Mouse (Mus musculus) spleen, embryonic (tissue): ENCODE measurements at regions not wholly inside any gene's neighbourhood (a gene's known extent, or its start where the extent isn't known, plus 50 kb on each side); places are given as distances from the start of the nearest gene placed in this dataset.

Experiments used
- CTCF ChIA-PET: fragments of 350-600 bp; sonication (Branson Sonifier 250); formaldehyde crosslinking; loops from one replicate; lab custom pipeline; 2022; lab: Charles Lee

DNA sequence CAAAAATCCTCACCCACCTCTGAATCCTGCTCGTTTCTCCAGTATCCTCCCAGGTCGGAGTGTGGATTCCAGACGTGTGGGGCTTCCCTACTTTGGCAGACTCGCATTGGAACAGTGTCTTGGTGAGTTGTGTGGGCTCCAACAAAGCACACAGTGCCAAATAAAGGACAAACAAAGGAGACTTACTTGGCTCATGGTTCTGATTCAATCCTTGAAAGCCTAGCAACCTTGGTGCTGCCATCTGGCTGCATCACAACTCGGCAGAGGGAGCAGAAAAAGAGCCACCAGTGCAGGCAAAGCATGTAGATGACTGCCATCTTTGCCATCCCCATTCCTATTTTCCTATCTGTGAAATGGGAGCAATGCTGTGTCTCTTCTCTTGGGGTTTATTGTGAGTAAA, 64.0 kb downstream of the Il9r start:
- CTCF ChIA-PET = no interaction called here

DNA sequence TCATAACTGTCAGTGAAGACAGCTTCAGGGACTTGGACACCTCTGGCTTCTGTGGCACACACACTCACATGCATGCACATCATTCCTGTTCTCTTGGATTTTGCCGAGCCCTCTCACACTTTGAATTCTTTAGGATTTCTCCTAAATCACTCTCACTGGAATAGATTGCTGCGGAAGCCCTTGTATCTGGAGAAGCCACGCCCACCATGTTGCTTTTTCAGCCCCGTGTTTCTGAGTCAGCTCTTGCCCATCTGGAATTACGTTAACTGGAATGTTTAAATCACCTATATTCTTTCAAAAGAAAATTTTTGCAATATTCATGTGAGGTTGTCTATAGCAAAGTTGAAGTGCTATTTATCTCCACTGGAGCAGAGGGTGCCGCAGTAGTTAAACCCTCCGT, 66.1 kb downstream of the Il9r start:
- CTCF ChIA-PET = no interaction called here

DNA sequence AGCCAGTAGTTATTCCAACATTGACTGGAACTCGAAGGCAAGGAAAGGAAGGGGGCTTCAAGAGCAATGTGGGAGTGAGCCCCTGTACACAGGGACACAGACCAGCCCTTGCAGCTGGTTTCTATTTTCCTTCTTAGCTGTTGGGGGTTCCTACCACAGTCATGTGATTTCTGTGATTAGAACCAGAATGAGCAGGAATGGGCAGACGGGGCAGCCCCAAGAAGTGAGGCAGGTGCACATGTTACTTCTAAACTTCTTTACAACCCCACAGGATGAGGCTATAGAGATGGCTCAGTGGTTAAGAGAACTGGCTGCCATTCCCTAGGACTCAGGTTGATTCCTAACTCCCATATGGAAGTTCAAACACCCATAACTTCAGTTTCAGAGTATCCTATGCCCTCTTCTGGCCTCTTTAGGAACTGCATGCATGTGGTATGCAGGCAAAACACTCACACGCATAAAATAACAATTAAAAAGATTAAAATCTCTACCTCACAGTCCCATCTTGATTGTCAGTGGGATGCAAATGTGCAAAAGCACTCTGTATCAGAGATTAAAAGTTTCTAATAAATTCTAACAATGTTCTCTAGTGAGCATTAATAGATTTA, 68.0 kb downstream of the Il9r start:
- CTCF ChIA-PET = interaction anchor here (0.7 kb wide), 1 partner anchor 262 kb away, joined by 6 read pairs; no protein-coding TSS in a partner anchor

DNA sequence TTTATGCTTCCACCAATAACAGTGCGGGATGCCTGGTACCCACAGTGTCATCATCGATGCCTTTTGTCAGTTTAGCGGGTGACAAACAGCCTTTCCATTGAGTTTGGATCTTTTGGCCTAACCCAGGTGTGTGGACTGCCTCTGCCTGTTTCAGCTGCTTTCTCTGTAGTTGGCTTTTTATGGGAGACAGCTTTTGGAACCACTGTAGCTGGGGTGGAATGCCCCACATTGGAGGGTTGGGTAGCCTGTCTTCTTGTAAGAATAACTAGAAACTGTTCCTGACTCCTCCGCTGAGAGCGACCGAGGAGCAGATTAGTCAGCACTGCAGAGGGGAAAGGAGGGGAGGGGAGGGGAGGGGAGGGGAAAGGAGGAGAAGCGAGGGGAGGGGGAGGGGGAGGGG, 71.5 kb downstream of the Il9r start:
- CTCF ChIA-PET = no interaction called here

DNA sequence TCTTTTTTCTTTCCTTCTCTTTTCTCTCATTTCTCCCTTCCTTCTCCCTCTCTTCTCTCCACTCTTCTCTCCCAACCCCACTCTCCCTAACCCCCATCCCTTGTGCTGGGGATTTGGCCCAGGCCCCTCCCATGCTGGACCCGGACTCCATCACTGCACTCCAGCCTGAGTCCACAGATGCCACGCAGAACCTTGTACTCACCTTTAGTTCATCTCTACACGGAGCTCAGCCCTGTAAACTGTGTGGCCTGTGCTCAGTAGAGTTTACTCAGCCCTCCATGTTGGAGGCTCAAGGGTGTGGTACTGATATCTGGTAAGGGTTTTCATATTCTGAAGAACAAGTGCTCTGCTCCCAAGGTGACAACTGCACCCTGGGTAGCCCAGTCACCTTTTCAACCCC, 72.1 kb downstream of the Il9r start:
- CTCF ChIA-PET = interaction anchor here (0.7 kb wide), 1 partner anchor 1957 kb away, joined by 7 read pairs; no protein-coding TSS in a partner anchor

DNA sequence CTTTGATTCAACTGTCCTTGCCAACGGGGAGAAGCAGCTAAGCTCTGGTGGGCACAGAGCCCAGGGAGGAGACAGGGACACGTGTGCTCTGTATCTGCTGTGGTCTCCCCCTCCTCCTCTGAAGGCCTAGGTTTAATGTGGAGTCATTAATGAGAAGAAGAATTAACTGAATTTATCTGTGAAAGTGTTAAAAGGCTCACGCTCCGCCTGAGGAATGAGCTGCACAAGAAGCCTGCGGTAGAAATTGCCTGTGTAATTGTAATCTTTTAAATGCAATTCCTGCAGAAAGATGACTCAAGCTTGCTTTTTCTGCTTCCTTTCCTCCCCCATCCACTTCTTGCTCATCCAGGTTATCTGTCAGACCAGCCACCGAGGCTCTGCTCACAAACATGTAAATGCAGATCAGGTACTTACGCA, 72.7 kb downstream of the Il9r start:
- CTCF ChIA-PET = interaction anchor here (0.7 kb wide), 2 partner anchors 416 to 1956 kb away, joined by 7 to 9 read pairs; no protein-coding TSS in a partner anchor

DNA sequence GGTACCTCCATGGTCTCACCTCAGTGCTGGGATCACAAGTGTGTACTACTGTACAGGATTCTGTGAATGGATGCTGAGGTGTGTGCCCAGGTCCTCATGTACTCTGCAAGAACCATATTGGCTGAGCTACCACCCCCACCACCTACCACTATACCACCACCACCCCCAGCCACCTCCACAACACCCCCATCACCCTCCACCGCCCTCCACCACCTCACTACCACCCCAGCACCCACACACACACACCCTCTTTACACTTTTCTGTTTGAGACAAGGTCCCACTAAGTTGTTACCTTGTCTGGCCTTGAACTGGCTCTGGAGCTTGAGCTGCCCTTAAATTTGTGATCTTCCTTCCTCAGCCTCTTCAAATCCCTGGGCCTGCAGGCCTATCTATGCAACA, 73.3 kb downstream of the Il9r start:
- CTCF ChIA-PET = interaction anchor here (0.7 kb wide), 1 partner anchor 416 kb away, joined by 9 read pairs; no protein-coding TSS in a partner anchor

DNA sequence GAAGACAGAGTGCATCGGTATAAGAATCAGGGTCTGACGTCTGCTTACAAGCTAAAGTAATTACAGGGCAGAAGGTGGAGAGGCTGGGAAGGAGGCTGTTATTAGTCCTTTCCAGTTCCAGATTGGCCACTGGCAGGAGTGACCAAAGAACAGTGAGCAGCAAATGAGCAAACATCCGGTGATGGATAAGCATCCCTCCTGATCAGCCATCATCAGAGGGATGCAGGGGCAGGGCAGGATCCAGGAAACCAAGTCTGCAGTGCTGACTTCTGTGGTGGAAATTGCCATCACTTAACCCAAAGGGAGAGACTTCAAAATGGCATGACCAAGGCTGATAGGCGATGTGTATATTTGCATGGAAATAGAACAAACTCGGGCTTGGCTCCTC, 73.8 kb downstream of the Il9r start:
- CTCF ChIA-PET = no interaction called here

DNA sequence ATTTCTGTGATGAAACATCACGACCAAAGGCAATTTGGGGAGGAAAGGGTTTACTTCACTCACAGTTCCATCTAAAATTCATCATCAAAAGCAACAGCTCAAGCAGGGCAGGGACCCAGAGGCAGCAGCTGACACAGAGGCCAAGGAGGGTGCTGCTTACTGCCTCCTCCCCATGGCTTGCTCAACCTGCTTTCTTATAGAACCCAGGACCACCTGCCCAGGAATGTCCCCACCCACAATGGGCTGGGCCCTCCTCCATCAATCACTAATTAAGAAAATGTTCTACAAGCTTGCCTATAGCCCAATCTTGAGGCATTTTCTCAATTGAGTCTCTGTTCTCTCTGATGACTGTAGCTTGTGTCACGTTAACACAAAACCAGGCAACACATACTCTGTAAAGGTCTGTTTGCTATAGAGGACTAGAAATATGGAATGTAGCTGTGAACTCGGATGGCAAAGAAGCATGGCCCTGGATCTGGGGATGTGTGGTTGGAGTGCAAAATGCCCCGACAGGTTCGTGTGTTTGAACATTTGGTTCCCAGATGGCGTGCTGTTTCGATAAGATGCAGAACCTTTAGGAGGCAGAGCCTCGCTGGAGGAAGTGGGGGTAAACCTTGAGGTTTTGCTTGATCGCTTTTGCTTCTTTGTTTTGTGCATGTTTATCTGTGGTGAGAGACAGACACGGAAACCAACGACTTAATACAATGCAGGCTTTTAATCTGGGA, 74.3 kb downstream of the Il9r start:
- CTCF ChIA-PET = no interaction called here

DNA sequence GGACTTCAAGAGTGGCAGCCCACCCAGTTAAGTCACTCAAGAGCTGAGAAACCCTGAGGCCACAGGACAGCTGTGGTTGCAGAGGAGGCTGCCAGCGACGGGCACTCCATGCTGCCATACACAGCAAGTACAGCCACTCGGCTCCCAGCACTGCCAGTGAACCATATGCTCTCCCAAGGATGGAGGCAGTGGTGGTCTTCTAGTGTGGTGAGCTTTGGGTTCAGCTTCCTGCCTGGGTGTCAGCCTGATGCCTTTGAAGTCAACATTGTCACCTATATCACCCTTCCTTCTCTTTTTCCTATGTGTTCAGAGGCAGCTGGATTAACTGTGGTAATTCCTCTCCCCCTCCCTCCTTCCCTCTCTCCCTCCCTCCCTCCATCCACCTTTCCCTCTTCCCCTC, 79.5 kb downstream of the Il9r start:
- CTCF ChIA-PET = no interaction called here

DNA sequence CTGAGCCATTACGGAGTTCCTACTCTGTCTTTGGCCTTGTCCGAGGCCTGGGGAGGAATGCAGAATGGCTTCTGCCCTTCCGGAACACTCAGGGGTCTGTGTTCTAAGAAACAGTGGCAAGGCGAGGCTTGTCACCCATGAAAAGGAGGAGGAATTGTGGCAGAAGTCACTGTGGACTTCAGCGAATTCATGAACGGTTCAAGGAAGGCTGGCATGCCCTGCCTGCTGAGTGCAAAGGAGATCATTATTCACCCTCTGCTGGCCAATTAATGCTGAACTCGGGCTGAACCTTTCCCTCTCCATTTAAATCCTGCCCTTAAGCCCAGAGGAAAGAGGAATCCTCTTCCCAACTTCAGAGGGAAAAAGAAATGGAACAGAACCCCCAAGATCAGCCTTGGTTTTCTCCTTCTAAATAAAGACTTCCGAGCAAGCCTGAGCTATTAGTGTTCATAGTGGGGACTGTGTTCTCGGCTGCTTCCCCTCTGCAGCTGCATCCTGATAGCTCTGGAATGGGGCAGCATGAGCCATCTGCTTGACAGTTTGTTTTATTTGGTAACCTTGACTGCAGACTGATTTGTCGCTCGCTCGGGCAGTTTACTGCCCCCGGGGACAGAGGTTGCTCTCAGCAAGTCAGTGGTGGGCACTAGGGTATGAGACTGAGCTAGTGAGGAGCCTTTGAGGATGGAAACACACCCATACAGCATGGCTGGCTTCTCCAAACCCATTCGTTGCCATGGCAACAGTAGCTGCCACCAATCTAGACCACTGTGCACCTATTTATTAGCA, 81.0 kb downstream of the Il9r start:
- CTCF ChIA-PET = no interaction called here

DNA sequence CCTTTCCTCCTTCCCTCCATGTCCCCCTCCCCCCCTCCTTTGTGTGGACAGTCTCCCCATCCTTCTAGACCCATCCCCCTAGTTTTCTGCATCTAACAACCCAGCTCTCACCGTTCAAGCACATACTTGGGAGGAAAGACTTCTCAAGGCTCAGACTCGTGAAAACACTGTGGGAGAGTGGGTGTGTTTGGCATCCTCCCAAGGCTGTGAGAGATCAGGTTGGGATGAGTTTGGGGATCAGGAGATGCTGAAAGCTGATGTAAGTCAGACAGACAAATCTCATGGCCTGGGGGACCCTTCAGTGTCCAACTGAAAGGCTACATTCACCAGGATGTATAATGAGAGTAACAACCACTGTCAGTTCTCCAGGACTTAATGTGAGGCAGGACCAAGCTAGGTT, 82.1 kb downstream of the Il9r start:
- CTCF ChIA-PET = no interaction called here

DNA sequence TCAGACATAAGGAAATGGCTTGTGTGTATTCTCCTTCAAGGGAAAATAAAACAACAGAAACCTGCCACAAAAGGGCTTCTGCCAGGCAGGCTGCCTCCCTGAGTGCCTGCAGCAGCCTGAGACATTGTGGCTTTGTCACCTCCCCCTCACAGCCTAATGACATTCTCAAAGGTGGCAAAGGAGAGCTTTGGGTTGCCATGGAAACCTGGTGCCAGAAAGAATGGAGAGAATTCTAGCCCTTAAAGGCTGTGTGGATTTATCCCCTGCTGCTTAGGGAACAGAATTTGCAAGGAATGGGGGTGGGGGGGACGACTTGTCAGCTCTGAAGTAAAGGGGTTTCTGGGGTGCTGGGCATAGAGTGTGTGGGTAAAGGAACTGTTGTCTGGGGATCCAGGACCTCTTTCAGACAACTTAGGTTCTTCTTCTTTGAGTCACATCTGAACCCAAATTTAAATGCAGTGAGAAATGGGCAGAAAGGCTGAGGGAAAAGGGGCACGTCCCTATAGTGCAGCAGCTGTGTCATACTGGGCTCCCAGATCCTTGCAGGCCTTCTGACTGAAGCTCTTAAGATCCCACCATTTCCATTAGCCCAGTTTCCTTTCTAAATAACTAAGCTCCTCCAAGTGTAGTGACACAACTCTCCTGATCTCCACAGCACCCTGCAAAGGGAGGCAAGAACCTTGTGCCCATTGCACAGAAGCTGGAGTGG, 86.8 kb downstream of the Il9r start:
- CTCF ChIA-PET = no interaction called here

DNA sequence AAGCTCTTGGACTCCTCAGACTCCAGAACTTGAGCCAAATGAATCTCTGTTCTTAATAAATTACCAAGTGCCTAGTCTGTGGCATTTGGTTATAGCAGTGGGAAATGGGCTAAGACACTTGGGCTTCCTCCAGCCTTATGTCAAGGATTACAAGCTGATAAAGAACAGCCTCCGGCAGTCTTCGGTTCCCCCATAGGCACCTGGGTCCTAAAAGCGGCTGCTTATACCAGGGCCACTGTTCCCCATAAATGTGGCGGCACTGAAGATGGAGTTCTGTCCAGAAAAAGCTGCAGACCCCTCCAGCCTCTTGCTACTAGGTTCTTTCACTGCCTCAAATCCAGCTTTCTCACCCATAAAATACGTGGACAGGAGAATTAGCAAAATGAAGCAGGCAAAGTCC, 87.6 kb downstream of the Il9r start:
- CTCF ChIA-PET = no interaction called here

DNA sequence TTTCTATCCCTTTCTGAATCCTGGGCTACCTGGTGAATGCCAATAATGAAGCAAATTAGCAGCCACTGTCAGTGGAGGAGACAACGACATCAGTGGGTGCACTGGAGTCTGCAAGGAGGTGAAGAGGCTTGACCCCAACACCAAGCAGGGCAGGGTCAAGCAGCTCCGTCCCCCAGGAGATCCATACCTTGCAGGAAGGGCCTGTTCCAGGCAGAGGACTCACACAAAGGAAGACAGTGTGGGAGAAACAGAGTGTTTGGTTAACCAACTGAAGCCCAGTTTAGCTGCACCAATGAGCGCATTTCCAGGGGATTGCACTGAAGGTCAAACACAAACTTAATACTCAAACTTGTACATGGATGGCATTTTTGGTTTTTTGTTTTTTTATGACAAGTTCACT, 88.2 kb downstream of the Il9r start:
- CTCF ChIA-PET = no interaction called here

DNA sequence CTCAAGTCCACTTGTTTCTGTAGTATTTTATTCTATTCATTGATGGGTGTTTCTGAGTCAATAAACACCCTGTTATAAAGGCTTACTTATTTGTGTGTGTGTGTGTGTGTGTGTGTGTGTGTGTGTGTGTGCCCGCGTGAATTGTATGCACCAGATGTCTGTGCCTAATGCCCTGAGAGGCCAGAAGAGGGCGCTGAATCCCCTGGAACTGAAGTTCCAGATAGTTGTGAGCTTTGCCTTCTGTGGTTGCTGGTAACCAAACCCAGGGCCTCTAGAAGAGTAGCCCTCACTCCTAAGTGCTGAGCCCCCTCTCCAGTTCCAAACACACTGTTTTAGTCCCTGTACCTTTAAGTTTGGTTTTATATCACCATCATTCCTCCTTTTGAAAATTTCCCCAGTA, 90.2 kb downstream of the Il9r start:
- CTCF ChIA-PET = no interaction called here
